13 mouse cellular contexts compared by ENCODE assay signal in the genomic region with DNA sequence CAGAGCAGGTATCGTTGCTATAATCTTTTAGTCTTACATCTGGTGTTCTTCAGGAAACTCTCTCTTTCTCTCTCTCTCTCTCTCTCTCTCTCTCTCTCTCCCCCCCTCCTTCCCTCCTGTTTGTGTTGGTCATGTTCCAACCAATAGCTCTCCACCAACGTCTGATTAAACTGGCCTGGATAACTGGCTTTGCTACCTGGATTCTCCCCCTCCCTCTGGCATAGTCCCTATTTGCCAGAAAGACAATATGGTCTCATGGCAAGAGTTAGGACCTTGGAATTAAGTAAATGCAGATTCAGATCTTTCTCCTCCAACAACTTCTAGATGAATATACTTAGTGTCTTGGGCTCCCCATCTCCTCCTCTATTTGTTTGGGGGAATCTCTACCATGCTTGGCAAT.
"Had no signal": no experiment of that assay in that cellular context is flagged by ENCODE, and none has a peak within 500 bp of the region (broad histone marks: within the 10 kb centered on the region; RNA-seq: fewer than 3 reads in every experiment).

No protein-coding gene starts in this region.

- ATAC-seq: midbrain, embryonic 16.5 days had no signal

- DNase-seq: lung, embryonic 14.5 days; lung, postnatal 10 days; lung, postnatal 4 days; midbrain, embryonic 14.5 days; retina, postnatal 1 day; right cerebral cortex, adult 18-20 months; right cerebral cortex, postnatal 25 days; right cerebral cortex, postnatal 4 days; spleen, adult 18-20 months; thymus, adult 18-20 months; thymus, postnatal 14 days; thymus, postnatal 36 days had no signal
